Mouse (Mus musculus): ENCODE data around the gene Edrf1.

GRCm38 (mm10) chr7:133715387-133715786 lies 78.0 kb downstream of the Edrf1 start:
- TF ChIP-seq CTCF (IDR thresholded peaks at IDR 0.05; ENCODE audit: insufficient read depth, low read depth, low read length) (no peak), POLR2A (IDR thresholded peaks at IDR 0.05; ENCODE audit: insufficient read depth, low read depth, low read length) (no peak)
